Mouse (Mus musculus) liver, embryonic 18 days (tissue): ENCODE data around the gene Mup18. TPM values are rescaled to one million over a fixed set of nuclear protein-coding genes. Genes with fewer than 3 reads are reported as not detected.

Source experiments
- polyA plus RNA-seq: library from polyadenylated mRNA; depleted of rRNA; stranded (reverse); fragments of >200 nt; gene quantifications from 2 replicates; pipeline ENCODE4 v1.2.3, GENCODE M21; 2012; rRNA removed

Mup18 gene
- polyA plus RNA-seq: not detected in 2 replicates

GRCm38 (mm10) chr4:61674036-61674435 is at the start of gene Mup18:
TSS of gene Mup18 (minus strand) at chr4:61674136.

Other genes starting within 250 kb of the Mup18 start
- not detected in 2 replicates for gene Mup15, start 234.4 kb downstream of the Mup18 start, polyA plus RNA-seq
- not detected in 2 replicates for gene Mup16, start 154.6 kb downstream of the Mup18 start, polyA plus RNA-seq
- gene Mup17, start 78.3 kb downstream of the Mup18 start, polyA plus RNA-seq: not detected in 2 replicates
- gene Mup19, start 108.1 kb upstream of the Mup18 start, polyA plus RNA-seq: not detected in 2 replicates
- gene Mup5, start 161.1 kb upstream of the Mup18 start, polyA plus RNA-seq: not detected in 2 replicates